Mouse (Mus musculus) macrophage (primary cell): ENCODE data around the gene Wdr60. TPM values are rescaled to one million over a fixed set of nuclear protein-coding genes. Genes with fewer than 3 reads are reported as not detected.

Source experiments
- H3K27ac ChIP-seq: fragments of 350-480 bp; formaldehyde crosslinking; 2 replicates; pipeline ENCODE4 v1.9.0; 2021
- H3K36me3 ChIP-seq: fragments of 350-480 bp; formaldehyde crosslinking; 2 replicates; pipeline ENCODE4 v1.9.0; 2021; ENCODE audit errors: inconsistent target
- H3K4me3 ChIP-seq: fragments of 350-480 bp; formaldehyde crosslinking; 2 replicates; pipeline ENCODE4 v1.9.0; 2021; ENCODE audit errors: inconsistent target
- H3K79me2 ChIP-seq: fragments of 350-480 bp; formaldehyde crosslinking; 2 replicates; pipeline ENCODE4 v1.9.0; 2021; ENCODE audit errors: inconsistent target
- WGBS: methylation state at CpG from one replicate; pipeline ENCODE4 v1.1.7; 2026; ENCODE audit warnings: inconsistent platforms; ENCODE audit not compliant: missing documents; 5-methylcytosine and 5-hydroxymethylcytosine counted together
- polyA plus RNA-seq: library from polyadenylated mRNA; stranded (reverse); fragments of 250-400 nt; gene quantifications from 3 replicates; pipeline ENCODE4 v1.2.4, GENCODE M21; 2018; ENCODE audit warnings: inconsistent platforms

Wdr60 gene
- polyA plus RNA-seq, 1 experiment from 2014 or later: 8.8 TPM

GRCm38 (mm10) chr12:116238370-116238769, 24.5 kb downstream of the Wdr60 start:
- no peak overlapping the region for H3K27ac ChIP-seq
- no peaks in the 10 kb centered on the region for H3K79me2 ChIP-seq
- no peak overlapping the region for H3K4me3 ChIP-seq
- no peaks in the 10 kb centered on the region for H3K36me3 ChIP-seq

- WGBS: 95% methylated on average over 3 of the region's 3 CpGs
- Histone ChIP-seq H3K4me3 (no peak overlapping the region), H3K79me2 (no peaks in the 10 kb centered on the region), H3K27ac (no peak overlapping the region), H3K36me3 (no peaks in the 10 kb centered on the region)
Observed at GRCm38 (mm10) chr12:116236658-116237057, 26.2 kb downstream of the Wdr60 start.

DNA sequence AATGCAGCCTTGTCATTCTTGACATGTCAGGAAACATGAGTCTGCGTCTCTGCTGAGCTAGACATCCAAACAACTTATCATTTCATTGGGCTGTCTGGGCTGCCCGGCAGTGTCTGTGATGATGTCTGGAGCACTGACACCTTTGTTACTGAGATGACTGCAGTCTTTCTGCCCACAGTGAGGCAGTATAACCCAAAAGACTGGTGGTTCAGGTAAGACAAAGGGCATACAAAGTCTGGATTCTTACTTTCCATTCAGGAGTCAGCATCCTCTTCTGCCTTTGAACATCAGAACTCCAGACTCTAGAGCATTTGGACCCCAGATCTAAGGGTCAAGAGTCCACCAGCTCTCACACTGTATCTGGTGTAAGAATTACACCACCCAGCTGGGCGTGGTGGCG, 27.5 kb downstream of the Wdr60 start:
- WGBS: 82% methylated on average over 4 of the region's 4 CpGs
- H3K79me2 ChIP-seq: no peaks in the 10 kb centered on the region
- H3K27ac ChIP-seq: no peak overlapping the region
- H3K4me3 ChIP-seq: no peak overlapping the region
- H3K36me3 ChIP-seq: no peaks in the 10 kb centered on the region

DNA sequence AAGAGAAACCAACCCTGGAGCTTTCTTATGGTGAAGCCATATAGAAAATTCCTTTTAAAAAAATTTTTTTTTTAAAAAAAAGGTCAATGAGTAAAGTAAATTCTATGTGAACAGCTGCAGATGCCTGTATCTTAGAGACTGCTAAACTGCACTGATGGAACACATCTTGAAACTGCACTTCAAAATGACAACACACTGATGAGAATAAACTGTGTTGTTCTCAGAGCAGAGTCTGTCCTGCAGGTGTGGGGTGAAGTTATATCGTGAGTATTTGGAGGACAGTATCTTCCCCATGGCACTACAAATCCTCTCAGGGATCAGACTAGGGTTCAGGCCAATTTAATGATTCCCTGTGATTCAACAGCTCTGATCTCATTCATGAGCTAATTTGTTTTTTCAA, 30.8 kb downstream of the Wdr60 start:
- Histone ChIP-seq H3K4me3 (no peak overlapping the region), H3K79me2 (no peaks in the 10 kb centered on the region), H3K36me3 (no peaks in the 10 kb centered on the region), H3K27ac (no peak overlapping the region)
- WGBS: 93% methylated on average over 1 of the region's 1 CpGs

- no peaks in the 10 kb centered on the region for H3K79me2 ChIP-seq
- no peaks in the 10 kb centered on the region for H3K36me3 ChIP-seq
- H3K4me3 ChIP-seq: no peak overlapping the region
- no peak overlapping the region for H3K27ac ChIP-seq
- WGBS: 88% methylated on average over 12 of the region's 12 CpGs
Observed at GRCm38 (mm10) chr12:116231612-116232011, 31.2 kb downstream of the Wdr60 start.

DNA sequence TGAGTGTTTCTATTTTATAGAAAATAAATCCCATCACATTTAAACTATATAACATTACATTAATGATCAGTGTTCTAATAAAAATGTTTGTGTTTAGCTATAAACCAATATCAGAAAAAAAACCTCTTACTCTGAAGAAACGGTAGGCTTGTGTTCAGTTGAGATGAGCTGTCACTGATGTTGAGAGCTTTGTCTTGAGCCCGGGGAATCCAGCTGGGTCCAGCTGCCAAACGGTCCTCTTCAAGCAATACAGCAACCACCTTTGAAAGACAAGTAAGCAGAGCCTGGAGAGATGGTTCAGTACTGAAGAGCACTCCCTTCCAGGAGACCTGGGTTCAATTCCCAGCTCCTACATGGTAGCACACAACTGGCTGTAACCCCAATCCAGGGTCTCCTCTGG, 33.4 kb downstream of the Wdr60 start:
- no peaks in the 10 kb centered on the region for H3K79me2 ChIP-seq
- no peak overlapping the region for H3K4me3 ChIP-seq
- no peak overlapping the region for H3K27ac ChIP-seq
- H3K36me3 ChIP-seq: no peaks in the 10 kb centered on the region
- WGBS: 96% methylated on average over 3 of the region's 3 CpGs

GRCm38 (mm10) chr12:116226289-116227057, 36.3 kb downstream of the Wdr60 start:
- Histone ChIP-seq H3K4me3 (no peak overlapping the region), H3K27ac (no peak overlapping the region), H3K36me3 (no peaks in the 10 kb centered on the region), H3K79me2 (no peaks in the 10 kb centered on the region)
- 87% methylated on average over 10 of the region's 10 CpGs for WGBS

- no peaks in the 10 kb centered on the region for H3K36me3 ChIP-seq
- H3K4me3 ChIP-seq: no peak overlapping the region
- H3K27ac ChIP-seq: no peak overlapping the region
- WGBS: 93% methylated on average over 2 of the region's 2 CpGs
- H3K79me2 ChIP-seq: no peaks in the 10 kb centered on the region
Observed at GRCm38 (mm10) chr12:116223107-116223506, 39.7 kb downstream of the Wdr60 start.

DNA sequence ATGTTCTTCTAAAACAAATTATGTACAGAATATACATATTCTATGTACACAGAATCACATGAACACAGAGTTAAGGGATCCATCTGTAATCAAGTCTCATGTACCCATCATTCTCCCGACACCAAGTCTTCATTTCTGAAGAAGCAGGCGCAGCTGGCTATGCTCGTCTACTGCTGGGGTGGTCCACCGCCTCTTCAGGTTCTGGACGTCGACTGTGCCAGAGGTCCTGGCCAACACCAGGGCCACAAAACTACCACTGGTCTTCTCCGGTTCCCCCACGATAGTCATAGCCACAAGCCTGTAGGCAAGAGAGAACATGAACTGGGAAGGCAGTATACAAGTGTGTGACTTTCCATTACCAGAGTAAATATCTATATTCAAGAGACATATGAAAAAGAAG, 55.3 kb downstream of the Wdr60 start:
- 92% methylated on average over 8 of the region's 8 CpGs for WGBS
- Histone ChIP-seq H3K79me2 (no peaks in the 10 kb centered on the region), H3K4me3 (no peak overlapping the region), H3K36me3 (no peaks in the 10 kb centered on the region), H3K27ac (no peak overlapping the region)

DNA sequence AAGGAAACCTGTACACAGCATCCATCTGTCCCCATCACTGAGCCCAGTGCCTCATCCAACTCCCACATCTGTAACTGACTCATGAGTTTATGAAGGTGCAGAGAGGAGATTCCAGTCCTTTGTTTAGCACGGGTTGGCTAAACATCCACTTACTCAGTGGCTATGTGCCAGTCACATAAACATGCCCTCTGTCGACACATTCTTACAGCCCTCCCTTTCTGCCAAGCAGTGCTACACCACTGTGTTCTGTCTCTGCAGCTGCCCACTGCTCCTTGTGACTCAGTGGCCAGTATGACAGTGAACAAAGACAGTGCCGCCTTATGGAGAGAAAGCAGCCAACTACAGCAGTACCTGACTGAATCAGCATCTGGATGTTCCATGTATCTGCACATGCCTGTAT, 57.1 kb downstream of the Wdr60 start:
- Histone ChIP-seq H3K27ac (no peak overlapping the region), H3K4me3 (no peak overlapping the region), H3K79me2 (no peaks in the 10 kb centered on the region), H3K36me3 (no peaks in the 10 kb centered on the region)
- 95% methylated on average over 3 of the region's 3 CpGs for whole genome bisulfite sequencing

GRCm38 (mm10) chr12:116202176-116202981, 60.4 kb downstream of the Wdr60 start:
- Histone ChIP-seq H3K36me3 (no peaks in the 10 kb centered on the region), H3K79me2 (no peaks in the 10 kb centered on the region), H3K27ac (no peak overlapping the region), H3K4me3 (no peak overlapping the region)
- 40% methylated on average over 9 of the region's 9 CpGs for WGBS

DNA sequence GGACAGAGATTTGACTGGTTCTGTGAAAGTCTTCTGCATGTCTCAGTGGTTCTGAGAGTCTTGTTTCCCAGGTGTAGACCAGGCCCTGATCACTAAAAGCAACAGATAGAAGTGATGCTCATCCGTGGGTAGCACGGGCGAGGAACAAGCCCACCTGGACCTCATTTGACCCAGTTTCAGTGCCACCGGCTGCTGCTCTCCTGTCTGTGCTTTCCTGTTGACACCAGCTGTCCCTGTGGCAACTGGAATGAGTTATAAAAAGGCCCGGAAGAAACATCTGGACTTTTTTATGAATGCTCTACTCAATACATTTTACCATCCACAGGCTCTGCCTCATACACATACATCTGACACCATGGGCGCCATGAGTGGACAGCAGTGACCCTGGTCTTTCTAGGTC, 64.0 kb downstream of the Wdr60 start:
- H3K79me2 ChIP-seq: no peaks in the 10 kb centered on the region
- no peaks in the 10 kb centered on the region for H3K36me3 ChIP-seq
- H3K27ac ChIP-seq: no peak overlapping the region
- H3K4me3 ChIP-seq: no peak overlapping the region
- 93% methylated on average over 6 of the region's 6 CpGs for WGBS

DNA sequence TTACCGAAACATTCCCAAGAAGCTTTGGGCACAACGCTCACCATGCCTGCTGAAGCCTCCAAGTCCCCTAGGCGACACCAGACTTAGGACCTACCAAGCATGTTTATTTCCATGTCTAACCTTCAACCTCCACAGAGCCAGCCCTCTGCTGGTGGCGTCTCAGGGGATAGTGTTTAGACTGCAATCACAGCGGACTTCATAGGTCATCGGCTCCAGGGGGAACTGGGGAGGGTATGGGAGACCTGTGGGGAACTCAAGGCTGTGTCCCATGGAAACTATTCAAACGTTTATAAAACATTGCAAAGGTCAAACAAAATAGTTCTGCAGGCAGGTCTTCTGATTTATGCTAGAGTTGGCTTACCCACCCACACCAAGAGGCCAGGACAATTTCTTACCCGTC, 66.6 kb downstream of the Wdr60 start:
- H3K36me3 ChIP-seq: no peaks in the 10 kb centered on the region
- H3K4me3 ChIP-seq: no peak overlapping the region
- H3K27ac ChIP-seq: no peak overlapping the region
- H3K79me2 ChIP-seq: no peaks in the 10 kb centered on the region
- 94% methylated on average over 8 of the region's 8 CpGs for WGBS

DNA sequence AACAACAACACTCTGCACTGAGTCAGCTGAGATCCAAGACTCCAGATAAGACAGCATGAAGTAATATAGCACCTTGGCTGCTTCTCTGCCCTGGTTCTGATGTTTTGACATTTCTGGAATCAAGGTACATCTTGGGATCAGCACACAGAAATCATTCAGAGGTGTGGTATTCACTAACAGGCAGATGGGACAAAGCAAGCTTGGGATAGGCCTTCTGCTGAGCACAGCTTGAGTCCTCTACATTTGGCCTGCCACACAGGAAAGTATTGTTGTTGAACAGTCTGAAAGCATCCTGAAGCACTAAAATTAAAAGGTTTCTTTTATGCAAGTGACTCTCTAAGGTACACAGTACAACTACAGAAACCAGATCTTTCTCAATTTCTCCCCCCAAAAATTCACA, 68.2 kb downstream of the Wdr60 start:
- Histone ChIP-seq H3K4me3 (no peak overlapping the region), H3K36me3 (no peaks in the 10 kb centered on the region), H3K79me2 (no peaks in the 10 kb centered on the region), H3K27ac (no peak overlapping the region)

DNA sequence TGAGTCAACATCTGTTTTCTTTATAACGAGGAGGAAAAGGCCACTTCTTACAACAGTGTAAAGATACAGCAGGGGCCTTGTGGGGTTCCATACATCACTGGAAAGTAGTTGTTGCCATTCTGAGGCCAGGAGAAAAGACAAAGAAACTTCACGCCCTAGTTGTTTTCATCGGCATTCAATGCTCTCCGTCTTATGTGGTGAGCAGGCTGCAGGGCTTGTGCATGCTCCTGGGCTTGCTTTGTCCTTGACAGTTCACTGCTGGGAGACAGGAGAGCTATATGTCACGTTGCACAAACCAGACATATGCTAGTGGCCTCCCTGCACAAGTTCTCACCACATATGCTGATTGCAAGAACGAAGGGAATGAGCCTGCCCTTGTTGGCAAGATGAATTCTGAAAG, 68.9 kb downstream of the Wdr60 start:
- H3K4me3 ChIP-seq: no peak overlapping the region
- H3K79me2 ChIP-seq: no peaks in the 10 kb centered on the region
- no peaks in the 10 kb centered on the region for H3K36me3 ChIP-seq
- H3K27ac ChIP-seq: no peak overlapping the region
- WGBS: 78% methylated on average over 6 of the region's 6 CpGs
